ENCODE assay signal across 10 mouse cellular contexts in the genomic region with DNA sequence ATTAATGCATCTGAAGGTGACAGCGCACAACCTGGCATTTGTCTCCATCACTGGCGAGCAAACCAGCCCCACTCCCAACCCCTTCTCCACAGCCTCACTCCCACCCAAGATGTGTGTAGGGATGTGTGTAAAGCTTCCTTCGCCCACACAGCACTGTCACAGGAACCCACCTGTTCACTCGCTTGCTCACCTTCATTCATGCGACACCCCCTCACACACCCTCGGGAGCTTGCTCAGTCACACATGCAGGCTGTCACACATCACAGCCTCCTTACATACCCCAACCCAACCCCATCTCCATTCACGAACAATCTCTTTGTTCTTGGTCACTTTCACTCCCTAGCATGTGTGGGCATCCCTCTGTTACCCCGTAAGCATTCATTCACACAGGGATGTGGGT.
"Had no signal": no experiment of that assay in that cellular context is flagged by ENCODE, and none has a peak within 500 bp of the region (broad histone marks: within the 10 kb centered on the region; RNA-seq: fewer than 3 reads in every experiment).

No protein-coding gene starts in this region.

- DNase-seq: kidney, adult 18-20 months; kidney, adult 9 months; kidney, postnatal 25 days; liver; lung, adult 18-20 months; lung, postnatal 10 days; lung, postnatal 36 days; retina, postnatal 1 day; spleen, adult 18-20 months; thymus, postnatal 25 days had no signal
